Mouse (Mus musculus) stomach, postnatal 0 days (tissue): ENCODE measurements around the gene Rbm7.

Source experiments
- CTCF ChIP-seq: IDR thresholded peaks from 2 replicates; pipeline ENCODE4 v1.5.1; 2016; ENCODE audit warnings: antibody characterized with exemption, low read depth, mild to moderate bottlenecking, moderate library complexity
- EP300 ChIP-seq: optimal IDR thresholded peaks from 2 replicates; pipeline ENCODE3; 2016; ENCODE audit warnings: antibody characterized with exemption

DNA sequence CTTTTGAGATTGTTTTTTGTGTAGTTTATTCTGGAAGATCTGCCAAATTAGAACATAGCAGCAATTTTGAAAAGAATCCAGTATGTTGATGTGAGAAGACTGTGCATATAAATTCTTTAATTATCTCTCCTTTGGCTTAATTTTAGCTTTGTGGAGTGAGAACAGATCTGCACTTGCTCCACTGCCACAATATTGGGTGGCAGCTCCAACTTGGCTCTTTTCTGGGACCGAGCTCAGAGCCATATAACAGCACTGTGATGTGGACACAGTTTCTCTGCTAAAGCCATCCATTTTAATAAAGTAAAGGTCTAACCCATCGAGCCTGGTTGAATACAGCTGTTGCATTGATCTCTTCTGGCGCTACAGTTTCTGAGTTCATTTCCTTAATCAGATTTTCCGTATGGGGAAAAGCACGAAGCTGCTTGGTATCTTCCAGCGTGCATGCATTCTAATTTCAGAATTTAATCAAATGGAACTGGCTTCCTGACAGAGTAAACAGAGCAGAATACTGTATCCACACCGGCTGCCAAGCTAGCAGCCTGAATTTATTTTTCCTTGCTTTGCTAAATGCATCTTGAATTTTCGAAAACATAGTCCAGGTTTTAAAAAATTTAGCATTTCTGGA, 9.8 kb upstream of the Rbm7 start:
- TF ChIP-seq CTCF (no peak), EP300 (no peak)
